Mouse (Mus musculus) liver, postnatal 0 days (tissue): ENCODE results near the gene Slc2a9. TPM values are rescaled to one million over a fixed set of nuclear protein-coding genes. Genes with fewer than 3 reads are reported as not detected.

ENCODE experiments used
- ATAC-seq: fragments of 200-750 bp; cut with Nextera tagmentation; 2 replicates; pipeline ENCODE4 v1.8.0; 2017; ENCODE audit warnings: mild to moderate bottlenecking, moderate library complexity
- DNase-seq: peaks from one replicate; pipeline ENCODE4 v3.0.0-alpha.2; 2016
- H3K27ac ChIP-seq: fragments of 300-500 bp; sonication (generic); 2 replicates; pipeline ENCODE4 v1.5.1; 2014; ENCODE audit warnings: antibody characterized with exemption, moderate library complexity, mild to moderate bottlenecking, low read depth
- H3K27me3 ChIP-seq: fragments of 300-500 bp; sonication (generic); 2 replicates; pipeline ENCODE4 v1.6.1; 2014; ENCODE audit warnings: low read length, control low read depth, mixed read lengths; ENCODE audit not compliant: insufficient read depth
- H3K36me3 ChIP-seq: fragments of 300-500 bp; sonication (generic); replicated peaks from 2 replicates; pipeline ENCODE4 v1.6.1; 2014; ENCODE audit warnings: mild to moderate bottlenecking, control low read depth, low read length, moderate library complexity, mixed read lengths; ENCODE audit not compliant: insufficient read depth
- H3K4me1 ChIP-seq: fragments of 300-500 bp; sonication (generic); 2 replicates; pipeline ENCODE4 v1.6.1; 2014; ENCODE audit warnings: antibody characterized with exemption, mild to moderate bottlenecking, control low read depth; ENCODE audit not compliant: insufficient read depth
- H3K4me2 ChIP-seq: fragments of 300-500 bp; sonication (generic); 2 replicates; pipeline ENCODE4 v1.6.1; 2014; ENCODE audit warnings: low read depth, mild to moderate bottlenecking, low read length, moderate library complexity, mixed read lengths
- H3K4me3 ChIP-seq: fragments of 300-500 bp; sonication (generic); 2 replicates; pipeline ENCODE4 v1.5.1; 2014; ENCODE audit warnings: low read depth, low read length
- H3K9ac ChIP-seq: fragments of 300-500 bp; sonication (generic); replicated peaks from 2 replicates; pipeline ENCODE4 v1.6.1; 2014; ENCODE audit warnings: mild to moderate bottlenecking, moderate library complexity
- H3K9me3 ChIP-seq: fragments of 300-500 bp; sonication (generic); 2 replicates; pipeline ENCODE4 v1.6.1; 2016; ENCODE audit warnings: mild to moderate bottlenecking, control low read depth, low read length, mixed read lengths
- CTCF ChIP-seq: sonication (generic); IDR thresholded peaks from 2 replicates; pipeline ENCODE4 v1.5.1; 2016; ENCODE audit warnings: antibody characterized with exemption, low read depth
- EP300 ChIP-seq: IDR thresholded peaks from 2 replicates; pipeline ENCODE4 v1.6.1; 2016; ENCODE audit warnings: antibody characterized with exemption, low read depth, mild to moderate bottlenecking
- WGBS: fragments of 180-500 bp; shearing (Covaris S2); extraction: QIAGEN DNeasy Blood & Tissue Kit; methylation state at CpG from one replicate; pipeline ENCODE4 v1.1.7; 2014; ENCODE audit not compliant: insufficient replicate concordance; 5-methylcytosine and 5-hydroxymethylcytosine counted together
- polyA plus RNA-seq: library from polyadenylated mRNA; unstranded; fragments of >200 nt; fragmentation: Nextera tagmentation; extraction: Ambion mirVana; gene quantifications from 2 replicates; pipeline ENCODE4 v1.2.1, GENCODE M21; 2015

Gene Slc2a9
- polyA plus RNA-seq, 1 experiment from 2014 or later, result 3.3 TPM

- no peak overlapping the region for H3K4me3 ChIP-seq
- WGBS, result 77% methylated on average over 5 of the region's 5 CpGs
- H3K4me2 ChIP-seq, result no peak overlapping the region
- H3K9me3 ChIP-seq, result no peaks in the 10 kb centered on the region
- ATAC-seq (no peak), DNase-seq (no peak)
- H3K9ac ChIP-seq, result no peak overlapping the region
- TF ChIP-seq EP300 (no peak), CTCF (no peak)
- H3K27me3 ChIP-seq, result no peaks in the 10 kb centered on the region
- no peaks in the 10 kb centered on the region for H3K36me3 ChIP-seq
- no peak overlapping the region for H3K27ac ChIP-seq
- no peaks in the 10 kb centered on the region for H3K4me1 ChIP-seq
Observed at GRCm38 (mm10) chr5:38461261-38461660, 41.7 kb downstream of the Slc2a9 start.

GRCm38 (mm10) chr5:38450936-38451335 lies 52.0 kb downstream of the Slc2a9 start:
- H3K9ac ChIP-seq, result no peak overlapping the region
- H3K4me2 ChIP-seq, result no peak overlapping the region
- no peaks in the 10 kb centered on the region for H3K27me3 ChIP-seq
- no peak for TF ChIP-seq CTCF
- no peak for TF ChIP-seq EP300
- ATAC-seq, result no peak
- WGBS, result 69% methylated on average over 3 of the region's 3 CpGs
- no peak for DNase-seq
- H3K4me3 ChIP-seq, result no peak overlapping the region
- H3K4me1 ChIP-seq, result no peaks in the 10 kb centered on the region
- H3K9me3 ChIP-seq, result no peaks in the 10 kb centered on the region
- no peaks in the 10 kb centered on the region; the same call in 1 of the 2 replicates for H3K36me3 ChIP-seq
- no peak overlapping the region for H3K27ac ChIP-seq

GRCm38 (mm10) chr5:38449607-38450006 lies 53.3 kb downstream of the Slc2a9 start:
- H3K36me3 ChIP-seq, result no peaks in the 10 kb centered on the region; the same call in 1 of the 2 replicates
- TF ChIP-seq CTCF (no peak), EP300 (no peak)
- H3K4me1 ChIP-seq, result no peaks in the 10 kb centered on the region
- 81% methylated on average over 8 of the region's 8 CpGs for WGBS
- no peak overlapping the region for H3K4me3 ChIP-seq
- no peak for DNase-seq
- H3K27ac ChIP-seq, result no peak overlapping the region
- H3K9ac ChIP-seq, result no peak overlapping the region
- ATAC-seq, result no peak
- no peaks in the 10 kb centered on the region for H3K9me3 ChIP-seq
- no peaks in the 10 kb centered on the region for H3K27me3 ChIP-seq
- no peak overlapping the region for H3K4me2 ChIP-seq

- Histone ChIP-seq H3K4me3 (no peak overlapping the region), H3K27ac (no peak overlapping the region), H3K4me1 (no peaks in the 10 kb centered on the region), H3K9ac (no peak overlapping the region), H3K9me3 (no peaks in the 10 kb centered on the region), H3K36me3 (no peaks in the 10 kb centered on the region; the same call in 1 of the 2 replicates), H3K4me2 (no peak overlapping the region), H3K27me3 (no peaks in the 10 kb centered on the region)
- 86% methylated on average over 3 of the region's 3 CpGs for WGBS
- no peak for TF ChIP-seq CTCF
- no peak for ATAC-seq
- no peak for DNase-seq
Observed at GRCm38 (mm10) chr5:38448121-38448520, 54.8 kb downstream of the Slc2a9 start.

- Histone ChIP-seq H3K4me1 (no peaks in the 10 kb centered on the region), H3K27me3 (no peaks in the 10 kb centered on the region), H3K9me3 (no peaks in the 10 kb centered on the region), H3K4me2 (no peak overlapping the region), H3K9ac (no peak overlapping the region), H3K27ac (no peak overlapping the region), H3K36me3 (no peaks in the 10 kb centered on the region; the same call in 1 of the 2 replicates), H3K4me3 (no peak overlapping the region)
- TF ChIP-seq EP300 (no peak), CTCF (no peak)
- WGBS, result 59% methylated on average over 14 of the region's 14 CpGs
- DNase-seq (no peak), ATAC-seq (no peak)
Observed at GRCm38 (mm10) chr5:38446316-38446975, 56.5 kb downstream of the Slc2a9 start.

- DNase-seq (no peak), ATAC-seq (no peak)
- Histone ChIP-seq H3K36me3 (peaks cover 24% of the 10 kb centered on the region), H3K27me3 (no peaks in the 10 kb centered on the region), H3K27ac (no peak overlapping the region), H3K9me3 (peaks cover 3% of the 10 kb centered on the region; the same call in 1 of the 2 replicates), H3K9ac (no peak overlapping the region), H3K4me3 (no peak overlapping the region), H3K4me1 (no peaks in the 10 kb centered on the region), H3K4me2 (no peak overlapping the region)
- 81% methylated on average over 10 of the region's 10 CpGs for WGBS
- TF ChIP-seq CTCF, result no peak
- TF ChIP-seq EP300, result no peak
Observed at GRCm38 (mm10) chr5:38441088-38441839, 61.7 kb downstream of the Slc2a9 start.
